Mouse (Mus musculus) lung, embryonic 15.5 days (tissue): ENCODE measurements around the gene Gm5105. TPM values are rescaled to one million over a fixed set of nuclear protein-coding genes. Genes with fewer than 3 reads are reported as not detected.

ENCODE experiments used
- ATAC-seq: fragments of 200-750 bp; cut with Nextera tagmentation; 2 replicates; pipeline ENCODE4 v1.8.0; 2017; ENCODE audit warnings: moderate number of reproducible peaks, borderline replicate concordance; ENCODE audit not compliant: low FRiP score, low TSS enrichment; ENCODE audit errors: extremely low read depth
- H3K27ac ChIP-seq: fragments of 300-500 bp; sonication (generic); 2 replicates; pipeline ENCODE4 v1.5.1; 2015; ENCODE audit warnings: moderate library complexity, mild to moderate bottlenecking, inconsistent platforms
- H3K27me3 ChIP-seq: fragments of 300-500 bp; sonication (generic); 2 replicates; pipeline ENCODE4 v1.6.1; 2015; ENCODE audit warnings: inconsistent platforms
- H3K36me3 ChIP-seq: fragments of 300-500 bp; sonication (generic); 2 replicates; pipeline ENCODE4 v1.6.1; 2015; ENCODE audit warnings: inconsistent platforms
- H3K4me1 ChIP-seq: fragments of 300-500 bp; sonication (generic); 2 replicates; pipeline ENCODE4 v1.6.1; 2015; ENCODE audit warnings: inconsistent platforms
- H3K4me2 ChIP-seq: fragments of 300-500 bp; sonication (generic); 2 replicates; pipeline ENCODE4 v1.6.1; 2015; ENCODE audit warnings: inconsistent platforms, mild to moderate bottlenecking, moderate library complexity
- H3K4me3 ChIP-seq: fragments of 300-500 bp; sonication (generic); 2 replicates; pipeline ENCODE4 v1.5.1; 2015; ENCODE audit warnings: mild to moderate bottlenecking, inconsistent platforms
- H3K9ac ChIP-seq: fragments of 300-500 bp; sonication (generic); 2 replicates; pipeline ENCODE4 v1.6.1; 2015; ENCODE audit warnings: inconsistent platforms
- H3K9me3 ChIP-seq: fragments of 300-500 bp; sonication (generic); 2 replicates; pipeline ENCODE4 v1.6.1; 2016; ENCODE audit warnings: inconsistent platforms
- WGBS: fragments of 180-500 bp; shearing (Covaris S2); methylation state at CpG from one replicate; pipeline ENCODE4 v1.1.7; 2015; 5-methylcytosine and 5-hydroxymethylcytosine counted together
- polyA plus RNA-seq: library from polyadenylated mRNA; unstranded; fragments of >200 nt; fragmentation: Nextera tagmentation; extraction: Ambion mirVana; gene quantifications from 2 replicates; pipeline ENCODE4 v1.2.1, GENCODE M21; 2015

The Gm5105 gene
- polyA plus RNA-seq, 1 experiment from 2014 or later, result 0.15 TPM

GRCm38 (mm10) chr3:138016810-138017209, 50.4 kb downstream of the Gm5105 start:
- Histone ChIP-seq H3K9me3 (no peaks in the 10 kb centered on the region), H3K27me3 (no peaks in the 10 kb centered on the region), H3K36me3 (no peaks in the 10 kb centered on the region), H3K4me3 (no peak overlapping the region), H3K4me2 (no peak overlapping the region), H3K27ac (no peak overlapping the region), H3K9ac (no peak overlapping the region), H3K4me1 (no peaks in the 10 kb centered on the region)
- no peak for ATAC-seq
- WGBS, result 87% methylated on average over 12 of the region's 12 CpGs

GRCm38 (mm10) chr3:138014725-138015124, 52.5 kb downstream of the Gm5105 start:
- no peaks in the 10 kb centered on the region for H3K4me1 ChIP-seq
- 38% methylated on average over 2 of the region's 2 CpGs for WGBS
- no peaks in the 10 kb centered on the region for H3K36me3 ChIP-seq
- no peaks in the 10 kb centered on the region for H3K9me3 ChIP-seq
- no peak overlapping the region for H3K27ac ChIP-seq
- H3K4me2 ChIP-seq, result no peak overlapping the region
- no peak overlapping the region for H3K4me3 ChIP-seq
- H3K9ac ChIP-seq, result no peak overlapping the region
- ATAC-seq, result no peak
- H3K27me3 ChIP-seq, result no peaks in the 10 kb centered on the region

GRCm38 (mm10) chr3:138012351-138012750, 54.8 kb downstream of the Gm5105 start:
- Histone ChIP-seq H3K27me3 (no peaks in the 10 kb centered on the region), H3K36me3 (no peaks in the 10 kb centered on the region), H3K4me3 (no peak overlapping the region), H3K9me3 (no peaks in the 10 kb centered on the region), H3K4me1 (no peaks in the 10 kb centered on the region), H3K9ac (no peak overlapping the region), H3K27ac (no peak overlapping the region), H3K4me2 (peak overlapping the region; percentile 13; the same call in 1 of the 2 replicates)
- no peak for ATAC-seq
- 20% methylated on average over 4 of the region's 4 CpGs for WGBS

- Histone ChIP-seq H3K27me3 (no peaks in the 10 kb centered on the region), H3K9me3 (no peaks in the 10 kb centered on the region), H3K4me3 (no peak overlapping the region), H3K4me2 (no peak overlapping the region), H3K27ac (no peak overlapping the region), H3K4me1 (no peaks in the 10 kb centered on the region), H3K9ac (no peak overlapping the region), H3K36me3 (no peaks in the 10 kb centered on the region)
- WGBS, result 56% methylated on average over 6 of the region's 6 CpGs
- ATAC-seq, result no peak
Measured at GRCm38 (mm10) chr3:138008152-138008551, 59.0 kb downstream of the Gm5105 start.

- no peaks in the 10 kb centered on the region for H3K27me3 ChIP-seq
- no peak overlapping the region for H3K4me2 ChIP-seq
- H3K36me3 ChIP-seq, result no peaks in the 10 kb centered on the region
- no peak for ATAC-seq
- 39% methylated on average over 3 of the region's 3 CpGs for WGBS
- no peak overlapping the region for H3K27ac ChIP-seq
- no peak overlapping the region for H3K9ac ChIP-seq
- H3K4me3 ChIP-seq, result no peak overlapping the region
- no peaks in the 10 kb centered on the region for H3K4me1 ChIP-seq
- H3K9me3 ChIP-seq, result no peaks in the 10 kb centered on the region
Measured at GRCm38 (mm10) chr3:138006896-138007295, 60.3 kb downstream of the Gm5105 start.

- no peak overlapping the region for H3K4me2 ChIP-seq
- H3K27ac ChIP-seq, result no peak overlapping the region
- WGBS, result 76% methylated on average over 7 of the region's 7 CpGs
- no peak overlapping the region for H3K4me3 ChIP-seq
- H3K9me3 ChIP-seq, result no peaks in the 10 kb centered on the region
- no peak for ATAC-seq
- H3K4me1 ChIP-seq, result no peaks in the 10 kb centered on the region
- no peaks in the 10 kb centered on the region for H3K27me3 ChIP-seq
- H3K9ac ChIP-seq, result no peak overlapping the region
- H3K36me3 ChIP-seq, result no peaks in the 10 kb centered on the region
Measured at GRCm38 (mm10) chr3:138003264-138003663, 63.9 kb downstream of the Gm5105 start.

- Histone ChIP-seq H3K4me1 (no peaks in the 10 kb centered on the region), H3K36me3 (no peaks in the 10 kb centered on the region), H3K4me2 (no peak overlapping the region), H3K9ac (no peak overlapping the region), H3K27ac (no peak overlapping the region), H3K4me3 (no peak overlapping the region), H3K9me3 (no peaks in the 10 kb centered on the region), H3K27me3 (no peaks in the 10 kb centered on the region)
- WGBS, result 49% methylated on average over 6 of the region's 6 CpGs
- no peak for ATAC-seq
Measured at GRCm38 (mm10) chr3:138002545-138002944, 64.6 kb downstream of the Gm5105 start.

GRCm38 (mm10) chr3:138001865-138002264, 65.3 kb downstream of the Gm5105 start:
- WGBS, result 59% methylated on average over 4 of the region's 4 CpGs
- H3K4me1 ChIP-seq, result no peaks in the 10 kb centered on the region
- no peak for ATAC-seq
- no peaks in the 10 kb centered on the region for H3K36me3 ChIP-seq
- H3K9me3 ChIP-seq, result no peaks in the 10 kb centered on the region
- H3K4me2 ChIP-seq, result no peak overlapping the region
- no peak overlapping the region for H3K27ac ChIP-seq
- no peak overlapping the region for H3K4me3 ChIP-seq
- H3K27me3 ChIP-seq, result no peaks in the 10 kb centered on the region
- no peak overlapping the region for H3K9ac ChIP-seq

GRCm38 (mm10) chr3:138000724-138001069, 66.5 kb downstream of the Gm5105 start:
- WGBS, result 42% methylated on average over 4 of the region's 4 CpGs
- Histone ChIP-seq H3K4me1 (no peaks in the 10 kb centered on the region), H3K27ac (no peak overlapping the region), H3K4me3 (no peak overlapping the region), H3K27me3 (no peaks in the 10 kb centered on the region), H3K4me2 (no peak overlapping the region), H3K9ac (no peak overlapping the region), H3K36me3 (no peaks in the 10 kb centered on the region), H3K9me3 (no peaks in the 10 kb centered on the region)
- no peak for ATAC-seq

GRCm38 (mm10) chr3:138000062-138000723, 67.0 kb downstream of the Gm5105 start:
- Histone ChIP-seq H3K4me1 (no peaks in the 10 kb centered on the region), H3K36me3 (no peaks in the 10 kb centered on the region), H3K4me3 (no peak overlapping the region), H3K9me3 (no peaks in the 10 kb centered on the region), H3K4me2 (no peak overlapping the region), H3K27ac (no peak overlapping the region), H3K9ac (no peak overlapping the region), H3K27me3 (no peaks in the 10 kb centered on the region)
- WGBS, result 92% methylated on average over 8 of the region's 8 CpGs
- no peak; the same call in 1 of the 2 replicates for ATAC-seq

GRCm38 (mm10) chr3:137999224-137999790, 67.9 kb downstream of the Gm5105 start:
- Histone ChIP-seq H3K27me3 (no peaks in the 10 kb centered on the region), H3K4me2 (0 out of 2 replicates have a peak overlapping the region, but pooled peaks have one; percentile 11), H3K4me1 (no peaks in the 10 kb centered on the region), H3K27ac (peak overlapping the region; percentile 29; the same call in 1 of the 2 replicates), H3K36me3 (no peaks in the 10 kb centered on the region), H3K4me3 (no peak overlapping the region), H3K9ac (no peak overlapping the region), H3K9me3 (no peaks in the 10 kb centered on the region)
- ATAC-seq, result no peak
- WGBS, result 67% methylated on average over 9 of the region's 9 CpGs
